Mouse (Mus musculus) liver, adult 2 months (tissue): ENCODE results near the gene L3mbtl4.

Experiments
- CTCF ChIP-seq: fragments of 200-500 bp; IDR thresholded peaks from 2 replicates; pipeline ENCODE4 v1.5.1; 2011; ENCODE audit warnings: low read depth, low read length, control low read depth
- POLR2A ChIP-seq: fragments of 200-500 bp; IDR thresholded peaks from 2 replicates; pipeline ENCODE4 v1.6.1; 2011; ENCODE audit warnings: low read length, control low read depth; ENCODE audit not compliant: insufficient read depth; ENCODE audit errors: extremely low read depth

GRCm38 (mm10) chr17:68750513-68750912 lies 476.9 kb downstream of the L3mbtl4 start:
- TF ChIP-seq POLR2A, result no peak
- TF ChIP-seq CTCF, result no peak
